ENCODE assay signal across 11 mouse cellular contexts in genomic region chr9:46503321-46504132, GRCm38 (mm10).
DNase-seq lines count a peak whose midpoint lies in the region; ATAC-seq lines count a peak whose summit lies in the region.
"Had no signal": no experiment of that assay in that cellular context is flagged by ENCODE, and none has a peak within 500 bp of the region (broad histone marks: within the 10 kb centered on the region; RNA-seq: fewer than 3 reads in every experiment).

No protein-coding gene starts in this region.

- peak; percentile 52 for ATAC-seq in forebrain, embryonic 15.5 days (replicated peaks)
- ATAC-seq in midbrain, embryonic 13.5 days, result peak; percentile 75
- no peak for ATAC-seq in kidney, embryonic 14.5 days (ENCODE audit: low FRiP score, low TSS enrichment)
- ATAC-seq: liver, embryonic 12.5 days; lung, postnatal 0 days had no signal

- H3K36me3 ChIP-seq in forebrain, embryonic 15.5 days, result no peaks in the 10 kb centered on the region
- no peaks in the 10 kb centered on the region for H3K36me3 ChIP-seq in midbrain, embryonic 13.5 days
- H3K36me3 ChIP-seq in kidney, embryonic 14.5 days (ENCODE audit: control insufficient read depth, insufficient read depth, low read length), result no peaks in the 10 kb centered on the region
- H3K36me3 ChIP-seq: liver, embryonic 12.5 days had no signal

- no peaks in the 10 kb centered on the region for H3K9me3 ChIP-seq in forebrain, embryonic 15.5 days
- H3K9me3 ChIP-seq in midbrain, embryonic 13.5 days, result no peaks in the 10 kb centered on the region
- no peaks in the 10 kb centered on the region for H3K9me3 ChIP-seq in kidney, embryonic 14.5 days (ENCODE audit: control insufficient read depth, low read length)
- H3K9me3 ChIP-seq: liver, embryonic 12.5 days had no signal

- H3K27me3 ChIP-seq in forebrain, embryonic 15.5 days, result no peaks in the 10 kb centered on the region
- 0 out of 2 replicates have a peak, but pooled peaks cover 3% of the 10 kb centered on the region for H3K27me3 ChIP-seq in midbrain, embryonic 13.5 days
- no peaks in the 10 kb centered on the region for H3K27me3 ChIP-seq in kidney, embryonic 14.5 days (ENCODE audit: control insufficient read depth, insufficient read depth, low read length)

- H3K27ac ChIP-seq in forebrain, embryonic 15.5 days (replicated peaks), result peak overlapping the region; percentile 64
- H3K27ac ChIP-seq in midbrain, embryonic 13.5 days, result peak overlapping the region; percentile 56; the same call in 1 of the 2 replicates
- no peak overlapping the region for H3K27ac ChIP-seq in kidney, embryonic 14.5 days (ENCODE audit: low read depth, low read length)
- H3K27ac ChIP-seq: liver, embryonic 12.5 days had no signal

- no peak overlapping the region for H3K4me3 ChIP-seq in forebrain, embryonic 15.5 days
- no peak overlapping the region for H3K4me3 ChIP-seq in midbrain, embryonic 13.5 days (replicated peaks)
- H3K4me3 ChIP-seq in kidney, embryonic 14.5 days (ENCODE audit: low read length), result no peak overlapping the region
- H3K4me3 ChIP-seq: liver, embryonic 12.5 days had no signal

- peak overlapping the region; percentile 11; the same call in 1 of the 2 replicates for H3K4me2 ChIP-seq in forebrain, embryonic 15.5 days (replicated peaks)
- H3K4me2 ChIP-seq in midbrain, embryonic 13.5 days (replicated peaks), result no peak overlapping the region
- no peak overlapping the region for H3K4me2 ChIP-seq in kidney, embryonic 14.5 days (replicated peaks; ENCODE audit: low read depth, low read length)
- H3K4me2 ChIP-seq: liver, embryonic 12.5 days had no signal

- DNase-seq in adrenal gland, postnatal 14 days, result peak; percentile 24
- no peak for DNase-seq in adrenal gland, postnatal 10 days
- DNase-seq in R1 (ENCODE audit: low read depth, low spot score), result peak; percentile 55
- DNase-seq in urinary bladder, postnatal 4 days (ENCODE audit: low spot score in 2 of 2), result no peak
- no peak for DNase-seq in urinary bladder, adult 2 months (ENCODE audit: low spot score)
- DNase-seq: cerebellum, adult 11-12 months had no signal

- no peak overlapping the region for H3K9ac ChIP-seq in forebrain, embryonic 15.5 days (replicated peaks)
- H3K9ac ChIP-seq in midbrain, embryonic 13.5 days (replicated peaks), result no peak overlapping the region
- no peak overlapping the region for H3K9ac ChIP-seq in kidney, embryonic 14.5 days (ENCODE audit: low read depth, low read length)
- H3K9ac ChIP-seq: liver, embryonic 12.5 days had no signal

- peaks cover 28% of the 10 kb centered on the region for H3K4me1 ChIP-seq in forebrain, embryonic 15.5 days
- peaks cover 36% of the 10 kb centered on the region for H3K4me1 ChIP-seq in midbrain, embryonic 13.5 days (replicated peaks)
- H3K4me1 ChIP-seq in kidney, embryonic 14.5 days (ENCODE audit: control insufficient read depth, insufficient read depth, low read length), result no peaks in the 10 kb centered on the region
- H3K4me1 ChIP-seq: liver, embryonic 12.5 days had no signal

- WGBS in forebrain, embryonic 15.5 days, result 38% methylated on average over 8 of the region's 8 CpGs
- 43% methylated on average over 8 of the region's 8 CpGs for WGBS in midbrain, embryonic 13.5 days
- WGBS in kidney, embryonic 14.5 days, result 85% methylated on average over 8 of the region's 8 CpGs

Comparison
In these comparisons a context has a peak if more than half of its experiments do, and no peak if none do; other contexts are left out.
1. DNase-seq: peak in adrenal gland, postnatal 14 days (single experiment) and R1 (single experiment); none in adrenal gland, postnatal 10 days (single experiment), urinary bladder, postnatal 4 days (0 of 2) and urinary bladder, adult 2 months (single experiment).